Mouse (Mus musculus): ENCODE data around the gene Top2b. TPM values are rescaled to one million over a fixed set of nuclear protein-coding genes. Genes with fewer than 3 reads are reported as not detected.

The Top2b gene
- polyA plus RNA-seq, 1 experiment: 1.7 TPM

DNA sequence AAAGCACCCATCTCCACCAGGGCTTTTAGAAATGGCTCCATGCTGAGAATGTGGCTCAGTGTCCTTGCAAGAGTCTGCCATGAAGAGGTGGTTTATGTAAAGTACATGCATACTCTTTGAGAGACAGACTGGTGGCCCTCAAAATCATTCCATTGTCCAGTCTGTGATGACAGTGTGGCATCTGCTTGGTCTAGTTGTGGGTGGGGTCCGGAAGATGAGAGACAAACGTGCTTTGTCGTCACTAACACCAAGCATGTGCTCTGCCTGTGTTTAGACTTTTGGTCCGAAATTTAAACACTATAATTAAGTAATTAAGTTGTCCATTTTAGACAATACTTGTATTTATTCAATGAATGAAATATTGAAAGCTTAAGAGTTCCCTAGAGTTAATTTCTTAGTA lies 49.2 kb downstream of the Top2b start:
- WGBS: 89% methylated on average over 4 of the region's 4 CpGs
- H3K27ac ChIP-seq (ENCODE audit: insufficient read depth, low read depth, low read length): no peak overlapping the region
- H3K36me3 ChIP-seq (ENCODE audit: control insufficient read depth, insufficient read depth, low read length): peaks cover 35% of the 10 kb centered on the region
- H3K4me3 ChIP-seq (ENCODE audit: low read depth, low read length): no peak overlapping the region
- no peaks in the 10 kb centered on the region for H3K4me1 ChIP-seq (ENCODE audit: control insufficient read depth, insufficient read depth, insufficient read length, low read length)
- no peaks in the 10 kb centered on the region for H3K27me3 ChIP-seq (ENCODE audit: control insufficient read depth, insufficient read depth, low read length)
- TF ChIP-seq CTCF (IDR thresholded peaks at IDR 0.05; ENCODE audit: extremely low read depth, insufficient read length, insufficient replicate concordance, low read depth, low read length) (no peak), POLR2A (IDR thresholded peaks at IDR 0.05; ENCODE audit: low read depth, low read length) (no peak)

DNA sequence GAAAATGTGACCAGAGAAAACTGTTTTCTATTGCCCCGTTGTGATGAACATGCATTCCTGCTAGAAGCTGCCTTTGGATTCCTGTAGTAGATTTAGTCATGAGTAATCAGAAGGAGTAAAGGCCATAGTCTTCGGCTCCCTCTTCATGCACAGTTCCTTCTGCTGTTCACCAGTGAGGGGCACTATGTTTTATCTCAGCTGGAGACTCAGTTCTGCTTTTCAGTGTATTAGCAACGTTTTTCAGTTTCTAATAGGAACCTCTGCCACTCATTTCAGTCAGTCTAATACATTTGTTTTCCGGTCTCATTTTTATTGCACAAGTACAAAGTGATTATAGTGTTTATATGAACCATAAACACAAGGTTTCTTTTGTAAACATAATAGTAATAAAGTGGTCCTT lies 62.6 kb downstream of the Top2b start:
- Histone ChIP-seq H3K36me3 (ENCODE audit: control insufficient read depth, insufficient read depth, low read length) (peaks cover 35% of the 10 kb centered on the region), H3K4me3 (ENCODE audit: low read depth, low read length) (no peak overlapping the region), H3K4me1 (ENCODE audit: control insufficient read depth, insufficient read depth, insufficient read length, low read length) (peaks cover 3% of the 10 kb centered on the region; the same call in 1 of the 2 replicates), H3K27ac (ENCODE audit: insufficient read depth, low read depth, low read length) (no peak overlapping the region), H3K27me3 (ENCODE audit: control insufficient read depth, insufficient read depth, low read length) (no peaks in the 10 kb centered on the region)
- 41% methylated on average over 4 of the region's 4 CpGs for WGBS
- no peak for TF ChIP-seq CTCF (IDR thresholded peaks at IDR 0.05; ENCODE audit: extremely low read depth, insufficient read length, insufficient replicate concordance, low read depth, low read length)
- TF ChIP-seq POLR2A (IDR thresholded peaks at IDR 0.05; ENCODE audit: low read depth, low read length): no peak

DNA sequence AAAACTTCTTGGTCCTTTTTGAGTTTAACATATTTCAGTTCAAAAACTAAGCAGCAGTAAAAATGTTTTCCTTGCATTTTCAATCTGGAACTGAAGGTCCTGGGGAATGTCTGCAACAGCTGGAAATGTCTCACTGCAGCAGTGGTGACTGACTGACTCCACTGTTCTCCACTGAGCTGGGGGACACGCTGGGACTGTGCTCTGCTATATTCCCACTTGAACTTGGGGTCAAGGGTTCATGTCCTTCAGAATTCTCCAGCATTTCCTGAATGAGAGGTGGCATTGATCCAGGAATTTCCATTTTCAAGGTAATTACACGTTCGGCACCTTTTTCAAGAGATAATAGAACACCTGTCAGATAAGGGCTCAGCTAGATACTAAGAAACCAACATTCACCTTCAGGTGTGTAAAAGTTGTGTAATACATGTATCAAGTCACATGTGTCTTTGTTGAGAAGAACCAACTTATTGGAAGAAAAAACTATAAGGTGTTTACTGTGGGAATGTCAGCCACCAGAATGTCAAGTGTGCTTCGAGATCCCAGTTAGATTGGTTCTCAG lies 67.0 kb downstream of the Top2b start:
- Histone ChIP-seq H3K4me3 (ENCODE audit: low read depth, low read length) (no peak overlapping the region), H3K36me3 (ENCODE audit: control insufficient read depth, insufficient read depth, low read length) (peaks cover 19% of the 10 kb centered on the region), H3K4me1 (ENCODE audit: control insufficient read depth, insufficient read depth, insufficient read length, low read length) (peaks cover 3% of the 10 kb centered on the region; the same call in 1 of the 2 replicates), H3K27me3 (ENCODE audit: control insufficient read depth, insufficient read depth, low read length) (no peaks in the 10 kb centered on the region), H3K27ac (ENCODE audit: insufficient read depth, low read depth, low read length) (no peak overlapping the region)
- 20% methylated on average over 4 of the region's 4 CpGs for WGBS
- TF ChIP-seq POLR2A (IDR thresholded peaks at IDR 0.05; ENCODE audit: low read depth, low read length) (no peak), CTCF (IDR thresholded peaks at IDR 0.05; ENCODE audit: extremely low read depth, insufficient read length, insufficient replicate concordance, low read depth, low read length) (no peak)

DNA sequence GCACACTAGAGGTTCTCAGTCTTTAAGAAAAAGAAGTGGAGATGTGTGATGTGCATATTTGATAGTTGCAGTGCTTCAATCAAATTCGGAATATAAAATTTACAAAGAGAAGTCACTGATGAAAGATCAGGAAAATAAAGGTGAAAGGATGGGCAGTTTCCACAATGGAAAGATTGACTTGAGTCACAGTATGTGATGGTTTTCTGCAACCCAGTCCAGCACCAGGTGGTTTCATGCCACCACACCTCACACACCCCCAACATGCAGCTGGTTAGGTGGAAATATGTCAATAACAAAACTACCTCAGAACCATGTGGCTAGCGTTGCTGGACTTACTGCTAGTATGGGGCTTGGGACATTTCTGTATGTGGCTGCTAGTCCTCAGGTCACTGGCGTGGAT lies 67.6 kb downstream of the Top2b start:
- H3K27me3 ChIP-seq (ENCODE audit: control insufficient read depth, insufficient read depth, low read length): no peaks in the 10 kb centered on the region
- WGBS: 70% methylated on average over 3 of the region's 3 CpGs
- TF ChIP-seq POLR2A (IDR thresholded peaks at IDR 0.05; ENCODE audit: low read depth, low read length) (no peak), CTCF (IDR thresholded peaks at IDR 0.05; ENCODE audit: extremely low read depth, insufficient read length, insufficient replicate concordance, low read depth, low read length) (no peak)
- H3K27ac ChIP-seq (ENCODE audit: insufficient read depth, low read depth, low read length): no peak overlapping the region
- H3K4me1 ChIP-seq (ENCODE audit: control insufficient read depth, insufficient read depth, insufficient read length, low read length): peaks cover 3% of the 10 kb centered on the region; the same call in 1 of the 2 replicates
- H3K36me3 ChIP-seq (ENCODE audit: control insufficient read depth, insufficient read depth, low read length): peaks cover 16% of the 10 kb centered on the region
- no peak overlapping the region for H3K4me3 ChIP-seq (ENCODE audit: low read depth, low read length)

DNA sequence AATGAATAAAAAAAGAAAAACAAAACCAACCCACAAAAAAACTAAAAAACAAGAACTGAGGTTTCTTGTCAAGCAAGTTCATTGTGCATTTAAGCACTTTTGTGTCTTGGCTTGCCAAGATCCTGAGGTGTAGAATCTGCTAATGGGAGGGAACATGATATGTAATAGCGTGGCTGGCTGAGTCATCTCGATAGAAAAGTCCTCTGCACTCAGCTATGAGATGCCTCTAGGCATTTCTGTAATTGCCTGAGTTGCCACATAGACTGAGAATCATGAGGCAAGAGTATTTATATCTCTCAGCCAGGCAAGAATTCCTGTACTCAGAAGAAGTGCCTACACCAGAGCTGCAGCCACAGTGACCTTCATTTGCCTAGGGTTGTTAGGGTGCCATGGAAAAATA lies 68.2 kb downstream of the Top2b start:
- Histone ChIP-seq H3K4me1 (ENCODE audit: control insufficient read depth, insufficient read depth, insufficient read length, low read length) (peaks cover 3% of the 10 kb centered on the region; the same call in 1 of the 2 replicates), H3K36me3 (ENCODE audit: control insufficient read depth, insufficient read depth, low read length) (peaks cover 16% of the 10 kb centered on the region), H3K4me3 (ENCODE audit: low read depth, low read length) (no peak overlapping the region), H3K27me3 (ENCODE audit: control insufficient read depth, insufficient read depth, low read length) (no peaks in the 10 kb centered on the region), H3K27ac (ENCODE audit: insufficient read depth, low read depth, low read length) (no peak overlapping the region)
- TF ChIP-seq CTCF (IDR thresholded peaks at IDR 0.05; ENCODE audit: extremely low read depth, insufficient read length, insufficient replicate concordance, low read depth, low read length): no peak
- TF ChIP-seq POLR2A (IDR thresholded peaks at IDR 0.05; ENCODE audit: low read depth, low read length): no peak
- WGBS: 62% methylated on average over 2 of the region's 2 CpGs

DNA sequence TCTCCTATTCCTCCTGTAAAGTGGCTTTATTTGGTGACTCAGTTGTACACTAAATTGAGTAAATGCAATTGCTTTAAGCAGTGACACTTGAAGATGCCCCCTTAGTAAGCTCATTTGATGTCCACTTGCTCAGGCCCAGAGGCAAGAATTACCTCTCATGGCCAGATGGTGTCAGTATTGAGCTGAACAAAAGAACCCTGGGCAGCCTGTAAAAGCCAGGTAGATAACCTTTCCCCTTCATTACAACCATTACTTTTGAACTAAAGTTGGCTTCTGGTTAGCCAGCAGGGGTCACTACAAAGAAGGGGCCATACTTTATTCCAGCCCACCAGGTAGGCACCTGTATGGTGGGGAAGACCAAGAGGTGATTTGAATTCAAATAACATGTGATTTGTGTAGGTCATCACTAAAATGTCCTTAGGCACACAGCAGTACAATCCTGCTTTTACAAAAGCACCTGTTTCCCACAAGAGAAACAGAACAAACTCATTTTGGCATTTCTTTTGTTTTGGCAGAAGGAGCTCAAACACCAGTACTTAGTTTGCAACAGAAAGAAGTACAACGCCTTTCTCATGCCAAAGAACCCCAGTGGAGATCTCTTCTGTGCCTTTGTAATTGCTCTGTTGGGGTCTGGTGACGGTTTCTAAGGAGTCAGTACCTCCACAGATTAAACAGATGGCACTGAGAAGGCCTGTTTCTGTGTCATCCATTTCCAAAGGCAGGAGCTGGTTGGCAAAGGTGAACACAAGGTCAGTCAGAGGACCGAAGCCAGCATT lies 69.6 kb downstream of the Top2b start:
- H3K36me3 ChIP-seq (ENCODE audit: control insufficient read depth, insufficient read depth, low read length): peaks cover 10% of the 10 kb centered on the region
- WGBS: 89% methylated on average over 3 of the region's 3 CpGs

DNA sequence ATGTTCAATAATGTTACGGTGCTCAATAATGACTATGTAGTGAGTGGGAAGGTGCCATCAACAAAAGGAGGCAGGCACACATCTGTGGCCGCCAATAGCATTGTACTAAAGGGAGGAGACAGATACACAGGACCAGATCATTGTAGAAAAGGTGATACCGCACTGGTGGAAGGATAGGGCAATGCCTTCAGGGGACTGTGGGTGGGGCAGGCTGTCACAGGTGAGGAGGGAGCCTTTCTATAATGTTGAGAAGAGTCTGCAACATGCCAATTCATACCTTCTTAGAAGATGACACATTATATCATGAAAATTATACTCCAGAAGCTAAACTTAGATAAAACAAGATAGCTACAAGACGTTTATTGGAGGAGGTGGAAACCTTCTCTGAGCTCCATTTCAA lies 72.4 kb downstream of the Top2b start:
- H3K27me3 ChIP-seq (ENCODE audit: control insufficient read depth, insufficient read depth, low read length): no peaks in the 10 kb centered on the region
- H3K36me3 ChIP-seq (ENCODE audit: control insufficient read depth, insufficient read depth, low read length): no peaks in the 10 kb centered on the region
- TF ChIP-seq CTCF (IDR thresholded peaks at IDR 0.05; ENCODE audit: extremely low read depth, insufficient read length, insufficient replicate concordance, low read depth, low read length) (no peak), POLR2A (IDR thresholded peaks at IDR 0.05; ENCODE audit: low read depth, low read length) (no peak)
- no peaks in the 10 kb centered on the region for H3K4me1 ChIP-seq (ENCODE audit: control insufficient read depth, insufficient read depth, insufficient read length, low read length)
- no peak overlapping the region for H3K4me3 ChIP-seq (ENCODE audit: low read depth, low read length)
- no peak overlapping the region for H3K27ac ChIP-seq (ENCODE audit: insufficient read depth, low read depth, low read length)
- WGBS: 79% methylated on average over 4 of the region's 4 CpGs

More for the DNA sequence above, 69.6 kb downstream of the Top2b start:
- Histone ChIP-seq H3K27me3 (ENCODE audit: control insufficient read depth, insufficient read depth, low read length) (no peaks in the 10 kb centered on the region), H3K27ac (ENCODE audit: insufficient read depth, low read depth, low read length) (no peak overlapping the region), H3K4me3 (ENCODE audit: low read depth, low read length) (no peak overlapping the region), H3K4me1 (ENCODE audit: control insufficient read depth, insufficient read depth, insufficient read length, low read length) (peaks cover 3% of the 10 kb centered on the region; the same call in 1 of the 2 replicates)
- TF ChIP-seq POLR2A (IDR thresholded peaks at IDR 0.05; ENCODE audit: low read depth, low read length) (no peak), CTCF (IDR thresholded peaks at IDR 0.05; ENCODE audit: extremely low read depth, insufficient read length, insufficient replicate concordance, low read depth, low read length) (no peak)

All from small intestine, adult 2 months (tissue).